Mouse (Mus musculus) midbrain, embryonic 14.5 days (tissue): ENCODE results near the gene Gal3st2c. TPM values are rescaled to one million over a fixed set of nuclear protein-coding genes. Genes with fewer than 3 reads are reported as not detected.

Experiments used
- ATAC-seq: fragments of 200-750 bp; cut with Nextera tagmentation; 2 replicates; pipeline ENCODE4 v1.8.0; 2017; ENCODE audit warnings: moderate number of reproducible peaks, moderate library complexity; ENCODE audit not compliant: low FRiP score, low TSS enrichment
- DNase-seq: peaks from one replicate; pipeline ENCODE4 v3.0.0-alpha.2; 2015
- H3K27ac ChIP-seq: fragments of 300-500 bp; sonication (generic); replicated peaks from 2 replicates; pipeline ENCODE4 v1.5.1; 2014; ENCODE audit warnings: mild to moderate bottlenecking, low read depth, low read length, moderate library complexity
- H3K27me3 ChIP-seq: fragments of 300-500 bp; sonication (generic); 2 replicates; pipeline ENCODE4 v1.6.1; 2014; ENCODE audit warnings: low read length, control low read depth, mixed read lengths; ENCODE audit not compliant: control insufficient read depth, insufficient read depth
- H3K36me3 ChIP-seq: fragments of 300-500 bp; sonication (generic); 2 replicates; pipeline ENCODE4 v1.6.1; 2014; ENCODE audit warnings: low read length, control low read depth; ENCODE audit not compliant: control insufficient read depth, insufficient read depth
- H3K4me1 ChIP-seq: fragments of 300-500 bp; sonication (generic); 2 replicates; pipeline ENCODE4 v1.6.1; 2014; ENCODE audit warnings: mild to moderate bottlenecking, antibody characterized with exemption, low read length, control low read depth; ENCODE audit not compliant: control insufficient read depth, insufficient read depth
- H3K4me2 ChIP-seq: fragments of 300-500 bp; sonication (generic); 2 replicates; pipeline ENCODE4 v1.6.1; 2014; ENCODE audit warnings: mild to moderate bottlenecking, low read length, moderate library complexity
- H3K4me3 ChIP-seq: fragments of 300-500 bp; sonication (generic); replicated peaks from 2 replicates; pipeline ENCODE4 v1.5.1; 2014; ENCODE audit warnings: low read depth, low read length
- H3K9ac ChIP-seq: fragments of 300-500 bp; sonication (generic); replicated peaks from 2 replicates; pipeline ENCODE4 v1.6.1; 2014; ENCODE audit warnings: mild to moderate bottlenecking, low read length, moderate library complexity
- H3K9me3 ChIP-seq: fragments of 300-500 bp; sonication (generic); 2 replicates; pipeline ENCODE4 v1.6.1; 2016; ENCODE audit warnings: low read length, control low read depth, mixed read lengths; ENCODE audit not compliant: control insufficient read depth
- WGBS: fragments of 180-500 bp; shearing (Covaris S2); extraction: QIAGEN DNeasy Blood & Tissue Kit; methylation state at CpG from one replicate; pipeline ENCODE4 v1.1.7; 2014; 5-methylcytosine and 5-hydroxymethylcytosine counted together
- polyA plus RNA-seq: library from polyadenylated mRNA; unstranded; fragments of >200 nt; fragmentation: Nextera tagmentation; extraction: Ambion mirVana; gene quantifications from 2 replicates; pipeline ENCODE4 v1.2.1, GENCODE M21; 2014

Gene Gal3st2c
- polyA plus RNA-seq, 1 experiment from 2014 or later, result not detected

DNA sequence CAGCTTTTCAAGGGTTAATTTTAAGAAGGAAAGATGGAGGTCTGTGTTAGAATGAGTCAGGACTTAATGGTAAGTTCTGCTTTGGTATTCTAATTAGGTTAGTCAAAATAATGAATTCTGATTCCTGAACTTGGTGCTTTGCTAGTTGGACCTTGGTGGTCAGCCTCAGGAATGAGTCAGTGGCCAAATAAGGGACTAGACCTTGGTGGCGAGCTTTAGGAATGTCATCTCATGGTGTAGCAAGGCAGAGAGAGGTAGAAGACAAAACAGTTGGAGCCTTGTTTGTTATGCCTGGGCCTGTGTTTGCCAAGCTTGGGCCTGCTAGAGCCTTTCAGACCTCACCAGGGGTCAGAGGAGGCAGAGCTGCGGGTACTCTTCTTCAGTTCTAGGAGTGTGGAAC, 38.4 kb downstream of the Gal3st2c start:
- no peaks in the 10 kb centered on the region for H3K27me3 ChIP-seq
- H3K4me3 ChIP-seq, result no peak overlapping the region
- no peaks in the 10 kb centered on the region for H3K9me3 ChIP-seq
- H3K36me3 ChIP-seq, result no peaks in the 10 kb centered on the region
- H3K4me1 ChIP-seq, result no peaks in the 10 kb centered on the region
- H3K4me2 ChIP-seq, result no peak overlapping the region
- 93% methylated on average over 2 of the region's 2 CpGs for WGBS
- no peak for DNase-seq
- H3K9ac ChIP-seq, result no peak overlapping the region
- no peak overlapping the region for H3K27ac ChIP-seq
- no peak for ATAC-seq

DNA sequence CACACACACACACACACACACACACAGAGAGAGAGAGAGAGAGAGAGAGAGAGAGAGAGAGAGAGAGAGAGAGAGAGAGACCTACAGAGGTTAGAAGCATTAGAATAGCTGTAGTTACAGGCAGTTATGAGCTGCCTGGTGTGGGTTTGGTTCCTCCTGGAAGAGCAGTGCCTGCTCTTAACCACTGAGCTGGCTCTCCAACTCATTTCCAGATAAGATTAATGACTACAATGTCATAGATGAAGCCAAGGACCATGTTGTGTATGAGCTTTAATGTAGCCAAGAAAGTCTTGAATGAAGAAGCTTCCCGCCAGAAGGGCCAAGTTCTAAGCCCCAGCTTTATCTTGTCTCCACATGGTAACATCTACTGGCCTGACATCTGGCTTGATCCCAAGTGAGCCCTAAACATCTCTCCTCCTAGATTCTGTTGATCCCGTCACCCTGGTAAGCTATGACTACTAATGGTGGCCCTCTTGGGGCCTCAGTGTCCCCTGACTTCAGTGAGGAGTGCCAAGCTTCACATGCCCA, 42.8 kb downstream of the Gal3st2c start:
- H3K9me3 ChIP-seq, result no peaks in the 10 kb centered on the region
- H3K27ac ChIP-seq, result no peak overlapping the region
- ATAC-seq (no peak), DNase-seq (no peak)
- no peaks in the 10 kb centered on the region for H3K27me3 ChIP-seq
- H3K4me2 ChIP-seq, result no peak overlapping the region
- no peaks in the 10 kb centered on the region for H3K36me3 ChIP-seq
- WGBS, result 87% methylated on average over 2 of the region's 2 CpGs
- H3K4me1 ChIP-seq, result peaks cover 5% of the 10 kb centered on the region; the same call in 1 of the 2 replicates
- no peak overlapping the region for H3K4me3 ChIP-seq
- no peak overlapping the region for H3K9ac ChIP-seq

- H3K27me3 ChIP-seq, result no peaks in the 10 kb centered on the region
- 1% methylated on average over 25 of the region's 25 CpGs for WGBS
- ATAC-seq, result peak; percentile 86
- H3K27ac ChIP-seq, result peak overlapping the region; percentile 69
- H3K4me3 ChIP-seq, result peak overlapping the region; percentile 43
- peaks cover 5% of the 10 kb centered on the region; the same call in 1 of the 2 replicates for H3K4me1 ChIP-seq
- peak overlapping the region; percentile 55 for H3K9ac ChIP-seq
- DNase-seq, result peak; percentile 90
- no peaks in the 10 kb centered on the region for H3K36me3 ChIP-seq
- H3K9me3 ChIP-seq, result no peaks in the 10 kb centered on the region
- peak overlapping the region; percentile 79 for H3K4me2 ChIP-seq
These were observed 44.9 kb downstream of the Gal3st2c start for GRCm38 (mm10) chr1:94034984-94035743.

GRCm38 (mm10) chr1:94040391-94040790, 50.1 kb downstream of the Gal3st2c start:
- H3K36me3 ChIP-seq, result no peaks in the 10 kb centered on the region
- 97% methylated on average over 2 of the region's 2 CpGs for WGBS
- DNase-seq (no peak), ATAC-seq (no peak)
- no peaks in the 10 kb centered on the region for H3K27me3 ChIP-seq
- peaks cover 5% of the 10 kb centered on the region; the same call in 1 of the 2 replicates for H3K4me1 ChIP-seq
- H3K27ac ChIP-seq, result no peak overlapping the region
- H3K9ac ChIP-seq, result no peak overlapping the region
- H3K4me3 ChIP-seq, result no peak overlapping the region
- no peak overlapping the region for H3K4me2 ChIP-seq
- H3K9me3 ChIP-seq, result no peaks in the 10 kb centered on the region

DNA sequence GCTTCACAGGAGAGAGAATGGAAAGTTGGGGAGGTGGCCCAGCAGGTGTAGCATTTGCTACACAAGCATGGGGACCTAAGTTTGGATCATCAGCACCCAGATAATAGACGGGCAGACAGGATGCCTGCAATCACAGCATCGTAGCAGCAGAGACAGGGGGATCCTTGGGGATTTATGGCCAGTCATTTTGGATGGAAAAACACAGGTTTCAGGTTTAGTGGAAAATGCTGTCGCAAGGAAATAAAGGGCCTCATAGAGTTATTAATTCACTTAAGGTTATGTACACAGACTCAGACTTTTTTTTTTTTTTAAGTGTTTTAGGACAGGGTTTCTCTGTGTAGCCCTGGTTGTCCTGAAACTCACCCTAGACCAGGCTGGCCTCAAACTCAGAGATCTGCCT, 55.2 kb downstream of the Gal3st2c start:
- no peaks in the 10 kb centered on the region for H3K4me1 ChIP-seq
- DNase-seq, result no peak
- ATAC-seq, result no peak
- no peak overlapping the region for H3K4me3 ChIP-seq
- H3K27ac ChIP-seq, result no peak overlapping the region
- 81% methylated on average over 3 of the region's 3 CpGs for WGBS
- H3K9ac ChIP-seq, result no peak overlapping the region
- no peaks in the 10 kb centered on the region for H3K36me3 ChIP-seq
- H3K4me2 ChIP-seq, result no peak overlapping the region
- no peaks in the 10 kb centered on the region for H3K9me3 ChIP-seq
- H3K27me3 ChIP-seq, result no peaks in the 10 kb centered on the region

DNA sequence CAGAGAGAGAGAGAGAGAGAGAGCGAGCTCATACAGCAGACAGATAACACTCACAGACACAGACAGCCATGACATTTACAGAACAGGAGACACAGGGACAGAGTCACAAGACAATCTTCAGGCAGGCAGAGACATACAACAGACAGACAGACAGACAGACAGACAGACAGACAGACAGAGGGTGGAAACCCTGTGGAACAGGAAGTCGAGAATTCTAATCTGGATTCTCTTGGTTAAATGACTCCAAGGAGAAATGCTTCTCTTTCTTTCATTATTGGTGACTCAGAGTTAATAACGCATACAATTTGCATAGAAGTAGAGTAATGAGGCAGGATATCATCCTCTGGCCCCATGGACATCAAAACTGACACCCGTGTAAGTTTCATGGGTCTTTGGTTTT, 56.2 kb downstream of the Gal3st2c start:
- 83% methylated on average over 4 of the region's 4 CpGs for WGBS
- Histone ChIP-seq H3K4me3 (no peak overlapping the region), H3K4me2 (no peak overlapping the region), H3K27me3 (no peaks in the 10 kb centered on the region), H3K27ac (no peak overlapping the region), H3K36me3 (no peaks in the 10 kb centered on the region), H3K9me3 (no peaks in the 10 kb centered on the region), H3K9ac (no peak overlapping the region), H3K4me1 (no peaks in the 10 kb centered on the region)
- ATAC-seq (no peak), DNase-seq (no peak)

DNA sequence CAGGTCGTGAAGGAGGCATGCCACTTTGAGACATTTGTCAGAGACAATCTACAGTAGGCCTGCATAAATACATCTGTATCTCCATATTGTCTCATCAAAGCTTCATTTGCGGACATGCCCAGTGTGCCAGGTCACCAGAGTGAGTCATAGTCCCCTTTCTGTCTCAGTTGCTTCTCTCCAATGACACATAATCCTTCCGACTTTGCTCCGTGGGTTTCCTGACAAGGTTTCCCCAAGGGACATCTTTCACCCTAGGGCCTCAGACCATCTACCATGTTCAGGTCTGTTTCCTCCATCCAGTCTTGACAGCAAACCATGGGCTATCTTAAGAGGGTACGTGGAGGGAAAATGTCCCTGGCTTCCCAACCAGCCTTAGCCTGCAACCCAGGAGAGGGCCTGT, 60.8 kb downstream of the Gal3st2c start:
- H3K36me3 ChIP-seq, result no peaks in the 10 kb centered on the region
- no peak overlapping the region for H3K4me3 ChIP-seq
- no peaks in the 10 kb centered on the region for H3K4me1 ChIP-seq
- H3K4me2 ChIP-seq, result no peak overlapping the region
- no peaks in the 10 kb centered on the region for H3K9me3 ChIP-seq
- no peak overlapping the region for H3K9ac ChIP-seq
- no peak for ATAC-seq
- H3K27me3 ChIP-seq, result no peaks in the 10 kb centered on the region
- H3K27ac ChIP-seq, result no peak overlapping the region
- DNase-seq, result no peak
- 86% methylated on average over 5 of the region's 5 CpGs for WGBS

DNA sequence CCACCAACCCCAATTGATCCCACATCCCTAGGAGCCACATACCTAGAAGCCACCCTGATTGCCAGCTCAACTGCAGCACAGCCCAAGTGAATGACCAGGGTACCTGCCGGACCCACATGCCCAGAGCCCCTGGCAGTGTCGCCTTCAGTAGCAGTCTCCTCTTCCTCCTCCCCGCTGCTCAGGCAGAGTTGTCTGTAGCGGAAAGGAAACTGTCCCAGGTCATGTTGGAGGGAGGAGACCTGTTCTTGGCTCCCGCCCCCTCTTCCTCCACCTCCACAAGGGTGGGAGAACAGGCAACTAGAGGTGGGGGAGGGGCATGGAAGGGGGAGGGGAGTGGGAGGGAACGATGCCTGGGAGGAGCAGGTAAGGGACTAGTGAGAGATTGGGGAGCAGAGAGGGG, 62.1 kb downstream of the Gal3st2c start, which contains the start of gene Pdcd1:
Pdcd1 (minus strand) TSS at position 181 of the 400 bp plus-strand sequence.
- Histone ChIP-seq H3K27ac (no peak within 1 kb of the TSS), H3K4me2 (no peak within 1 kb of the TSS), H3K9ac (no peak within 1 kb of the TSS), H3K27me3 (no peaks in the 10 kb centered on the region), H3K4me1 (no peaks in the 10 kb centered on the region), H3K4me3 (no peak within 1 kb of the TSS), H3K36me3 (no peaks in the 10 kb centered on the region), H3K9me3 (no peaks in the 10 kb centered on the region)
- ATAC-seq (no peak), DNase-seq (no peak)
- WGBS, result 67% methylated on average over 6 of the region's 6 CpGs
